Mouse (Mus musculus): ENCODE data around the gene Siglec1.

Siglec1 gene

DNA sequence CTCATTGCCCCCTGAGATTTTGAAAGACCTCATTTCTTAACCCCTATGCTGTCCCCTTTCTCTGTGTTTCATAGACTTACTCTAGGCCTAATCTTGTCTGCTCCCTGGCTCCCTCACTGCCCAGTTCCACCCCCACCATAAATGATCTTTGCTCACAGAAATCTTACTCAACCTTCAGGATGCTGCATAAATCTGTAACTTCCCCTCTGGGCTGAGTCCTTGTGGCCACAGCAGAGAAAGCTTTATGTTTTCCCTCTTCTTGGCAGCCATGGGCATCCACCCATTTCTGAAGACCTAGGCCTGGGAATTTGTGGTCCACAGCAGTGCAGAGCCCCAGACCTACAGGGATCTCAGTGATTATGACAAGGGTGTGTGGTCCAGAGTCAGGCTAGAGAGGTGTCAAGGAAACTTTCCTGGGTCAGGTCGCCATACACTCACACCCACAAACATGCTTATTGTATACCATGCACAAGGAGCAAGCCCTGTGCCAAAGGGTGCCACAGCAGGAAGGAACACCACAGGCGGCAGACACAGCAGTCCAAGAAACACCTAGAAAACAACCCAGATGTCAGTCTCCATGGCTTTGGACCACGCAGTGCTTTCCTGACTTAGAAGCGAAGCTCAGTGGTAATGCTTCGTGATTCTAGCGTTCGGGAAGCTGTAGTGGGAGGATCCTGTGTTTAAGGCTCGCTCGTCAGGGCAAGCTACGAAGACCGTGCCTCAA, at the start of gene Siglec1:
Gene Siglec1 (minus strand): TSS at position 99 of the 724 bp plus-strand sequence.
- DNase-seq (ENCODE audit: low read depth, low spot score) = no peak
- no peaks in the 10 kb centered on the region for H3K27me3 ChIP-seq (ENCODE audit: control insufficient read depth, insufficient read depth, low read length, poor library complexity, severe bottlenecking)
- H3K36me3 ChIP-seq (ENCODE audit: control insufficient read depth, insufficient read depth, low read length, poor library complexity, severe bottlenecking) = no peaks in the 10 kb centered on the region

GRCm38 (mm10) chr2:131135521-131136139, 49.1 kb upstream of the Siglec1 start:
- no peak for DNase-seq (ENCODE audit: low read depth, low spot score)
- Histone ChIP-seq H3K27me3 (ENCODE audit: control insufficient read depth, insufficient read depth, low read length, poor library complexity, severe bottlenecking) (no peaks in the 10 kb centered on the region), H3K36me3 (ENCODE audit: control insufficient read depth, insufficient read depth, low read length, poor library complexity, severe bottlenecking) (no peaks in the 10 kb centered on the region)

- no peak for DNase-seq (ENCODE audit: low read depth, low spot score)
- Histone ChIP-seq H3K27me3 (ENCODE audit: control insufficient read depth, insufficient read depth, low read length, poor library complexity, severe bottlenecking) (no peaks in the 10 kb centered on the region), H3K36me3 (ENCODE audit: control insufficient read depth, insufficient read depth, low read length, poor library complexity, severe bottlenecking) (no peaks in the 10 kb centered on the region)
Measured at GRCm38 (mm10) chr2:131134826-131135400, 48.3 kb upstream of the Siglec1 start.

GRCm38 (mm10) chr2:131134381-131134780, 47.8 kb upstream of the Siglec1 start:
- Histone ChIP-seq H3K27me3 (ENCODE audit: control insufficient read depth, insufficient read depth, low read length, poor library complexity, severe bottlenecking) (no peaks in the 10 kb centered on the region), H3K36me3 (ENCODE audit: control insufficient read depth, insufficient read depth, low read length, poor library complexity, severe bottlenecking) (no peaks in the 10 kb centered on the region)
- no peak for DNase-seq (ENCODE audit: low read depth, low spot score)

- Histone ChIP-seq H3K36me3 (ENCODE audit: control insufficient read depth, insufficient read depth, low read length, poor library complexity, severe bottlenecking) (no peaks in the 10 kb centered on the region), H3K27me3 (ENCODE audit: control insufficient read depth, insufficient read depth, low read length, poor library complexity, severe bottlenecking) (no peaks in the 10 kb centered on the region)
- no peak for DNase-seq (ENCODE audit: low read depth, low spot score)
Measured at GRCm38 (mm10) chr2:131132930-131133547, 46.5 kb upstream of the Siglec1 start, which contains the start of gene Gm11037. Gene Gm11037, plus strand, starts transcription at chr2:131133497.

GRCm38 (mm10) chr2:131132111-131132888, 45.7 kb upstream of the Siglec1 start:
- H3K27me3 ChIP-seq (ENCODE audit: control insufficient read depth, insufficient read depth, low read length, poor library complexity, severe bottlenecking) = no peaks in the 10 kb centered on the region
- no peak for DNase-seq (ENCODE audit: low read depth, low spot score)
- H3K36me3 ChIP-seq (ENCODE audit: control insufficient read depth, insufficient read depth, low read length, poor library complexity, severe bottlenecking) = no peaks in the 10 kb centered on the region

DNA sequence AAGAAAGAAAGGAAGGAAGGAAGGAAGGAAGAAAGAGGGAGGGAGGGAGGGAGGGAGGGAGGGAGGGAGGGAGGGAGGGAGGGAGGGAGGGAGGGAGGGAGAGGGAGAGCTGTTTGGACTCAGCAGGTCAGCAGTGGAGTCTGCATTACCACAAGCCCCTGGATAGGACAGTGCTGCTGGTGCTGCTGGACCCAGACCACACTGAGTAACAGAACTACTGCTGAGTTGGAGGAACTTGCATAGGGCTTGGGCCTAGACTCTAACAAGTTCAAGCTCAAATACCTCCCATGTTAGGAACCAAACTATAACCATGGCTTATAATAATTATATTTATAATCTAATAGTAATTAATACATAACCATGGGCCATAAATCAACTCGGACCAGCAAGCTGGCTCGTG, 44.3 kb upstream of the Siglec1 start:
- H3K36me3 ChIP-seq (ENCODE audit: control insufficient read depth, insufficient read depth, low read length, poor library complexity, severe bottlenecking) = no peaks in the 10 kb centered on the region
- DNase-seq (ENCODE audit: low read depth, low spot score) = no peak
- H3K27me3 ChIP-seq (ENCODE audit: control insufficient read depth, insufficient read depth, low read length, poor library complexity, severe bottlenecking) = no peaks in the 10 kb centered on the region

DNA sequence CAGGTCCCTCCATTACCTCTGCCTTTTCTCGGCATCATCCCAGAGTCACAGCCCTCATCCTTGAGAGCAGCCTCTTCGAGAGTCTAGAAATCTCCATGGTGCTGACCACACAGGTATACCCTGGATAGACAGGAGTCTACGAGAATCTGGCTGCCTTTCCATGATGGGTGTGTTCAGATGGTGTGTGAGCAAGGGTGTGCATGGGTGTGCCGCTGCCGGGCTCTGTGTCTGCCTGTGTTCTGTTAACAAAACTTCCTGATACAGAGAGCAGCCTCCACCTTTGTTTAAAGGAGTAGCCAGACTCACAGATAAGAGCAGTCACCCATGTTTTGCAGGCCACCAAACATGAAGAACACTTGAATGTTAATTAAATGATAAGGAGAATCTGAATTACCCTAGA, 43.3 kb upstream of the Siglec1 start:
- no peaks in the 10 kb centered on the region for H3K36me3 ChIP-seq (ENCODE audit: control insufficient read depth, insufficient read depth, low read length, poor library complexity, severe bottlenecking)
- H3K27me3 ChIP-seq (ENCODE audit: control insufficient read depth, insufficient read depth, low read length, poor library complexity, severe bottlenecking) = no peaks in the 10 kb centered on the region
- no peak for DNase-seq (ENCODE audit: low read depth, low spot score)

DNA sequence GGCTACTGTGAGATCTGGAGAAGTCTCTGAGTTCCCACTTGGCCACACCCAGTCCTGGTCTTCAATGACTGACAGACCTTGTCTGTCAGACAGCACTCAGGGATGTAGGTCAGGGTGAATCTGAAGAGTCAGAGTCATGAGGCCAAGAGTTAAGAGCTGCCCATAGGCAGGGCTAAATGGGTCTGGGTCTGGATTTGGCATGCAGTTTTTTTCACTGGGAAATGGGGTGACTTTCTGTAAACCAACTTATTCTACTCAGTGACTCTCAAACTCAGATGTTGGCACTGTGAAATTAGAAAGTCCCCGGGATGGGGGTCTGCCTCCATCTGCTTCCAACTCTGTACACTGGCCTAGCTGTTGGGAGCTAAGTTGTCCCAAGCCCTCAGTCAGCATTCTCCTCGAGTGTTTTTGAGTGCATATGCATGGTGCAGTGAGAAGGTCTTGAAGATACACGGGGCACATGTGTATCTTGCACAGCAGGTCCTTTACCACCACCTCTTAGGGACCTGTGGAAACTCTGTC, 42.1 kb upstream of the Siglec1 start:
- no peak for DNase-seq (ENCODE audit: low read depth, low spot score)
- H3K36me3 ChIP-seq (ENCODE audit: control insufficient read depth, insufficient read depth, low read length, poor library complexity, severe bottlenecking) = no peaks in the 10 kb centered on the region
- H3K27me3 ChIP-seq (ENCODE audit: control insufficient read depth, insufficient read depth, low read length, poor library complexity, severe bottlenecking) = no peaks in the 10 kb centered on the region

- Histone ChIP-seq H3K27me3 (ENCODE audit: control insufficient read depth, insufficient read depth, low read length, poor library complexity, severe bottlenecking) (no peaks in the 10 kb centered on the region), H3K36me3 (ENCODE audit: control insufficient read depth, insufficient read depth, low read length, poor library complexity, severe bottlenecking) (no peaks in the 10 kb centered on the region)
- no peak for DNase-seq (ENCODE audit: low read depth, low spot score)
Measured at GRCm38 (mm10) chr2:131128211-131128610, 41.6 kb upstream of the Siglec1 start.

- Histone ChIP-seq H3K27me3 (ENCODE audit: control insufficient read depth, insufficient read depth, low read length, poor library complexity, severe bottlenecking) (no peaks in the 10 kb centered on the region), H3K36me3 (ENCODE audit: control insufficient read depth, insufficient read depth, low read length, poor library complexity, severe bottlenecking) (no peaks in the 10 kb centered on the region)
- peak; percentile 24 for DNase-seq (ENCODE audit: low read depth, low spot score)
Measured at GRCm38 (mm10) chr2:131127161-131127730, 40.7 kb upstream of the Siglec1 start, which contains the start of gene Hspa12b. Gene Hspa12b, plus strand, starts transcription at chr2:131127280.

DNA sequence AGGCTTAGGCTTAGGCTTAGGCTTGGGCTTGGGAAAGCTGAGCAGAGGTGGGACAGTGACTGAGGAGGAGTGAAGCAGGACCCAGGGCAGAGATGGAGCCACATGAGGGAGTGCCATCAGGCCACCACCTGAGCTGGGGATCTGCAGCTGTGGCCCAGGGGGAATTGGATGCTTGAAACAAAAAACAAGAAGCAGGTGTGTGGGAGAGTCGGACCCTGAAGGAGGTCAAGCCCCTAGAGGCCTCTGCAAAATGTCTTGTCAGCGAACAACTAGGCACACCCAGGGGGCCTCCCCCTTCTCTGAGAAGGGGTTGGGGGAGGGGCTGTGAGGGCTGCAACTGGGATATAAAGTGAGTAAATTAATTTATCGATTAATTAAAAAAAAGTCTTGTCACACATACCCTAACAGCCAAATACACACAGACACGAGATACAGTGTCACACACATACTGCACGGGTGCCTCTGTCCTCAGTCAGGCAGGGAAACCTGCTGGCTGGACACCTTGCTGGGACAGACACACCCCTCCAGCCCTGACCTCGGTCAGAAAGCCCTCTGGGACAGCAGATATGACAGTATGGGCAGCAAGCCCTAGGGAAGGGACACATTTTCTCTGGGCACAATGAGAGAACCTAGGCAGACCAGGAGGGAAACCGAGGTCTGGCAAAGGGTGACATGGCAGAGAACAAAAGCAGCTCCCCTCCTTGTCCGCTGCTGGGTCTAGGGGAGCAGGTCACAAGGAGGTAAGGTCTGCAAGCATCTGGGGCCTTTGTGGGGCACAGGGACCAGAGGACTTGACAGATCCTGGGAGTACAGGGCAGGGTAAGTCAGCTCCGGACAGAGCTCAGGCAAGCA, 39.6 kb upstream of the Siglec1 start:
- no peak for DNase-seq (ENCODE audit: low read depth, low spot score)
- H3K27me3 ChIP-seq (ENCODE audit: control insufficient read depth, insufficient read depth, low read length, poor library complexity, severe bottlenecking) = no peaks in the 10 kb centered on the region
- no peaks in the 10 kb centered on the region for H3K36me3 ChIP-seq (ENCODE audit: control insufficient read depth, insufficient read depth, low read length, poor library complexity, severe bottlenecking)

DNA sequence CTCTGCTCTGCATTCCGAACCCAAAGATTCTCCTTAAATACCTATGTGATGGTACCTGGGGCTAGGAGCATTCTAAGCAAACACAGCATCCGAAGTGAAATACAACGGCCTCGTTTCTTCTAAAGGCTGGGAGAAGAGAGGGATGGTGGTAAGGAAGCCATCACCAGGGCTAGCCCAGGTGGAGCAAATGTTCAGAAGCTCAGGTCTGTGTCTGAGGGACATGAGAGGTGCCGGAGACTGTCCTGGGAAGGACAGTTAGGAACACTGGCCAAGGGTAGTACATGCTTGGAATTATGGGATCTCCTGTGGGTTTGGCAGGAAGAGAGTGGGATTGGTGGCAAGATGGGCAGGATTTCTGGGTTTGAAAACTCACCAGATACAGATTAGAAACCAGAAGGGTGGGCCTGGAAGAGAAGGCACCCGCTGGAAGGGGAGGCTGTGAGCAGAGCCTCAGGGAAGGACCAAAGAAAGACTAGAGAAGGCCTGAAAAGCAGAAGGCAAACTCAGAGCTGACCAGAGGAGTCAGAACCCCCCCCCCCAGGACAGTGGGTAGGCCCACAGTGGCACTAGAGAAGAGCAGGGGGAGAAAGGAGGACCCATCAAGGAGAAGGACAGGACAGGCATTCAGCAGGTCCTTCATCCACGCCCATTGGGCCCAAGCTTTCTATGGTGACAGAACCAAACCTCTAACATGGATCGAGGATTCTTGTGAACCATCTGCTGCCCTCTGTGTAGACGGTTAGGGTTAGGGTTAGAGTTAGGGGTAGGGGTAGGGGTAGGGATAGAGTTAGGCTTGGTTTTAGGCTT, 38.8 kb upstream of the Siglec1 start:
- no peak for DNase-seq (ENCODE audit: low read depth, low spot score)
- H3K36me3 ChIP-seq (ENCODE audit: control insufficient read depth, insufficient read depth, low read length, poor library complexity, severe bottlenecking) = no peaks in the 10 kb centered on the region
- H3K27me3 ChIP-seq (ENCODE audit: control insufficient read depth, insufficient read depth, low read length, poor library complexity, severe bottlenecking) = no peaks in the 10 kb centered on the region

All from splenic B cell, adult 2 months (primary cell).